Mouse (Mus musculus) embryonic facial prominence, embryonic 11.5 days (tissue): ENCODE data around the gene Abca5. TPM values are rescaled to one million over a fixed set of nuclear protein-coding genes. Genes with fewer than 3 reads are reported as not detected.

Experiments used
- ATAC-seq: fragments of 200-750 bp; cut with Nextera tagmentation; replicated peaks from 2 replicates; pipeline ENCODE4 v1.8.0; 2017; ENCODE audit warnings: low read depth; ENCODE audit not compliant: insufficient number of reproducible peaks, low FRiP score, low TSS enrichment
- DNase-seq: peaks from one replicate; pipeline ENCODE4 v3.0.0-alpha.2; 2015; ENCODE audit warnings: low spot score
- H3K27ac ChIP-seq: fragments of 300-500 bp; sonication (generic); replicated peaks from 2 replicates; pipeline ENCODE4 v1.5.1; 2014; ENCODE audit warnings: mild to moderate bottlenecking, low read depth, low read length, control low read depth
- H3K27me3 ChIP-seq: fragments of 300-500 bp; sonication (generic); 2 replicates; pipeline ENCODE4 v1.6.1; 2014; ENCODE audit warnings: mild to moderate bottlenecking, low read length, moderate library complexity, mixed read lengths; ENCODE audit not compliant: control insufficient read depth, insufficient read depth
- H3K36me3 ChIP-seq: fragments of 300-500 bp; sonication (generic); replicated peaks from 2 replicates; pipeline ENCODE4 v1.6.1; 2014; ENCODE audit warnings: low read depth, mild to moderate bottlenecking, low read length, moderate library complexity, mixed read lengths; ENCODE audit not compliant: control insufficient read depth, insufficient read depth
- H3K4me1 ChIP-seq: fragments of 300-500 bp; sonication (generic); 2 replicates; pipeline ENCODE4 v1.6.1; 2014; ENCODE audit warnings: low read length, mixed read lengths; ENCODE audit not compliant: control insufficient read depth, insufficient read depth
- H3K4me2 ChIP-seq: fragments of 300-500 bp; sonication (generic); 2 replicates; pipeline ENCODE4 v1.6.1; 2014; ENCODE audit warnings: low read depth, mild to moderate bottlenecking, control low read depth, low read length, moderate library complexity
- H3K4me3 ChIP-seq: fragments of 300-500 bp; sonication (generic); 2 replicates; pipeline ENCODE4 v1.5.1; 2014; ENCODE audit warnings: low read depth, low read length, control low read depth
- H3K9ac ChIP-seq: fragments of 300-500 bp; sonication (generic); replicated peaks from 2 replicates; pipeline ENCODE4 v1.6.1; 2014; ENCODE audit warnings: mild to moderate bottlenecking, control low read depth, low read length
- H3K9me3 ChIP-seq: fragments of 300-500 bp; sonication (generic); replicated peaks from 2 replicates; pipeline ENCODE4 v1.6.1; 2016; ENCODE audit warnings: mild to moderate bottlenecking, low read length, inconsistent platforms, mixed read lengths; ENCODE audit not compliant: control insufficient read depth
- WGBS: fragments of 180-500 bp; shearing (Covaris S2); extraction: QIAGEN DNeasy Blood & Tissue Kit; methylation state at CpG from one replicate; pipeline ENCODE4 v1.1.7; 2014; 5-methylcytosine and 5-hydroxymethylcytosine counted together
- polyA plus RNA-seq: library from polyadenylated mRNA; unstranded; fragments of >200 nt; fragmentation: Nextera tagmentation; extraction: Ambion mirVana; gene quantifications from 2 replicates; pipeline ENCODE4 v1.2.1, GENCODE M21; 2014

The Abca5 gene
- polyA plus RNA-seq, 1 experiment from 2014 or later = 4.8 TPM

GRCm38 (mm10) chr11:110237466-110237865 lies 100.0 kb downstream of the Abca5 start:
- no peaks in the 10 kb centered on the region for H3K4me1 ChIP-seq
- H3K27me3 ChIP-seq = no peaks in the 10 kb centered on the region
- no peaks in the 10 kb centered on the region for H3K9me3 ChIP-seq
- no peaks in the 10 kb centered on the region for H3K36me3 ChIP-seq
- no peak for DNase-seq
- WGBS = 76% methylated on average over 2 of the region's 2 CpGs
- no peak for ATAC-seq
- H3K4me3 ChIP-seq = no peak overlapping the region
- H3K4me2 ChIP-seq = no peak overlapping the region
- H3K9ac ChIP-seq = no peak overlapping the region
- H3K27ac ChIP-seq = no peak overlapping the region

GRCm38 (mm10) chr11:110232975-110233374 lies 104.5 kb downstream of the Abca5 start:
- Histone ChIP-seq H3K4me2 (no peak overlapping the region), H3K27ac (no peak overlapping the region), H3K9ac (no peak overlapping the region), H3K36me3 (no peaks in the 10 kb centered on the region), H3K27me3 (no peaks in the 10 kb centered on the region), H3K9me3 (no peaks in the 10 kb centered on the region), H3K4me3 (no peak overlapping the region), H3K4me1 (no peaks in the 10 kb centered on the region)
- DNase-seq (no peak), ATAC-seq (no peak)

Other genes with a start within 250 kb of the Abca5 start
- not detected in 2 replicates for gene Abca8a, start 241.7 kb downstream of the Abca5 start, polyA plus RNA-seq
- 2.4 and 2.6 TPM in 2 replicates for gene Abca9, start 169.5 kb downstream of the Abca5 start, polyA plus RNA-seq
- gene Abca6, start 85.9 kb downstream of the Abca5 start, polyA plus RNA-seq = 0.24 and 0.25 TPM in 2 replicates
- gene Map2k6, start 61.4 kb upstream of the Abca5 start, polyA plus RNA-seq = 54.0 and 54.3 TPM in 2 replicates